Mouse (Mus musculus) mesoderm, embryonic 11.5 days (tissue): ENCODE data around the gene Cript.
A peak's percentile ranks its signal among the peaks of the same experiment; 100 is the strongest.

Experiments
- DNase-seq: peaks from one replicate; pipeline ENCODE4 v3.0.0-alpha.2; 2012; ENCODE audit warnings: low read depth, low spot score

The Cript gene

GRCm38 (mm10) chr17:87025269-87025949, at the start of gene Cript, which contains the start of gene Pigf:
Gene Cript (plus strand): TSS chr17:87025550.
Gene Pigf (minus strand): TSS chr17:87025406.
- peak; percentile 98 for DNase-seq

DNA sequence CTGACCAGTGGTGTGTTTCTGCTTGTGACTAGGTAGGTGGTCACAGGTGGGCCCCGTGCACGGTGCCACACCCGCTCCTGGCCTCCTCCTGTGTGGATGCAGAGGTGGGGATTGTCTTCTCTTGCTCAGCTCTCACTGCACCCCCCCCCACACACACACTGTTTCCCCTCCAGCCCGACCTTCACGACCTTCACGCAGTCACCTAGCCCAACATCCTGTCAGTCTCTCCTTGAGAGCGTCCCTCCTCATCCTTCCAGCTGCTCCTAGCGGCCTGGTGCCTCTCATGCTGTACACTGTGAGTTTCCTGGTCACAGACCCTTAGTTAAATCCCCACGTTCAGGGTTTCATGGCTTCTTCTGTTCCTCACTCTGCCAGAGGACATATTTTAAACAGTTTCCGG, 49.0 kb upstream of the Cript start:
- DNase-seq = no peak

DNA sequence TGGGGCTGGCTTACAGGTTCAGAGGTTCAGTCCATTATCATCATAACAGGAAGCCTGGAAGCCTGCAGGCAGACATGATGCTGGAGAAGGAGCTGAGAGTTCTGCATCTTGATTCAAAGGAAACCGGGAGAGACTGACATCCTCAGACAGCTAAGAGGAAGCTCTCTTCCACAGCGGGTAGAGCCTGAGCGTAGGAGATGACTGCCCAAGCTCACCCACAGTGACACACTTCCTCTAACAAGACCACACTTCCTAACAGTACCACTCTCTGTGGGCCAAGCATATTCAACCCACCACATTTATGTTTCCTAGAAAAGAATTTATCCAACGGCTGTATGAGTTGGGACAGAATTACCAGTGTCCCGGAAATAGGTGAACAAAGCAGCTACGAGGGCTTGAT, 46.9 kb upstream of the Cript start:
- no peak for DNase-seq

DNA sequence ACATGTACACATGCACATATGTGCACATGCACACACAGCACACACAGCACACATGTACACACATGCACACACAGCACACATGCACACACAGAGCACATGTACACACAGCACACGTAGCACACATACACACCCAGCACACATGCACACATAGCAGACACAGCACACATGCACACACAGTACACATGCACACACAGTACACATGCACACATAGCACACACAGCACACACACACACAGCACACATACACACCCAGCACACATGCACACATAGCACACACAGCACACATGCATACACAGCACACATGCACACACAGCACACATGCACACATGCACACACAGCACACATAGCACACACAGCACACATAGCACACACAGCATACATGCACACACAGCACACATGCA, 44.1 kb upstream of the Cript start:
- no peak for DNase-seq

DNA sequence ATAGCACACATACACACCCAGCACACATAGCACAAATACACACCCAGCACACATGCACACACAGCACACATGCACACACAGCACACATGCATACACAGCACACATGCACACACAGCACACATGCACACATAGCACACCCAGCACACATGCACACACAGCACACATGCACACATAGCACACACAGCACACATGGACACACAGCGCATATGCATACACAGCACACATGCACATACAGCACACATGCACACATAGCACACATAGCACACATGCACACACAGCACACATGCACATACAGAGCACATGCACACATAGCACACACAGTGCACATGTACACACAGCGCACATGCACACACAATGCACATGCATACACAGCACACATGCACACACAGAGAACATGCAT, 43.6 kb upstream of the Cript start:
- no peak for DNase-seq

GRCm38 (mm10) chr17:86982497-86982896, 42.9 kb upstream of the Cript start:
- no peak for DNase-seq

DNA sequence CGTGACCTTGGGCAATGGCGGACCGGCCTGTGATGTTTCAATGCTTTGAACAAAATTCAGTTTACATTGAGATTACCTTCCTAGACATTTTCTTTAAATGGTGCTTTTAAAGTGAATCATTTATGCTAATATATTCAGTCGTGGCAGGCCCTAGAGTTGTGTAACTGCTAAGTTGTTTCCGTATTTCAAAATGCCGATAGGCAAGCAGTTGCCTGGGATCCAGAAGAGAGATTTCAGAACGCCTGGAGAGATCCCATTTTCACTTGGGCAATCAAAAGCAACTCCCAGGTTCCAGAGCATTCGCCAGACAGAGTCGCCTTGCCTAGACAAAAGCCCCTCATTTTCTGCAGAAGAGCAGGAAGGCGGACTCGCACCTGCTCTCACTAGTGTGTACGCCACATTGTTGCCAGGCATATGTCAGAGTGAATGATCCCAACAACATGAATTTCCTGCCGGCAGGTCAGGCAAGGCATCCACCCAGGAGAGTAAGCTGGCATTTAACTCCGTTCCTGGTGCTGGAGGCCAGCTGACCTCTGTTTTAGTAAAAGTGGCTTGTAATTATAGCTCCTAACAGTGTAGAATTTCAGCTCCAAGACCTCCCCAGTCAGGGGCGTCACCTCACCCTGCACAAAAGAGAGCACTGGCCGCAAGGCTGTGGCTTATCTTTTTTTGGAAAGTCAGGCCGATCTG, 38.8 kb upstream of the Cript start:
- DNase-seq = peak; percentile 10

DNA sequence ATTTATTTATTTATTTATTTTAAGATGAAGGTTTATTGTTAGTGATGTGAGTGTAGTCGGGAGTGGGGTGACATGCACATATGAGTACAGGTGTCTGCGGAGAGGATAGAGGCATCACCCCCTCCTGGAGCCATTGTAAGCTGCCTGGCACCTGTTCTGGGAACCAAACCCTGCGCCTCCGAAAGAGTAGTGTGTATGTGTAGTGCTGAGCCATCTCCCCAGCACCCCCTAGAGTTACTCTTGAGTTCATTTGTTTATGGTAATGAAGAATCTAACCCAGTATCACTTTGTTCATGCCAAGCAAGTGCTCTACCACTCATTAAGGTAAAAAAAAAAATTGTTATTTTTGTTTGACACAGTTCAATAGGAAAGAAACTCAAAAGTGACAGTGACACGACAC, 37.2 kb upstream of the Cript start:
- DNase-seq = no peak

DNA sequence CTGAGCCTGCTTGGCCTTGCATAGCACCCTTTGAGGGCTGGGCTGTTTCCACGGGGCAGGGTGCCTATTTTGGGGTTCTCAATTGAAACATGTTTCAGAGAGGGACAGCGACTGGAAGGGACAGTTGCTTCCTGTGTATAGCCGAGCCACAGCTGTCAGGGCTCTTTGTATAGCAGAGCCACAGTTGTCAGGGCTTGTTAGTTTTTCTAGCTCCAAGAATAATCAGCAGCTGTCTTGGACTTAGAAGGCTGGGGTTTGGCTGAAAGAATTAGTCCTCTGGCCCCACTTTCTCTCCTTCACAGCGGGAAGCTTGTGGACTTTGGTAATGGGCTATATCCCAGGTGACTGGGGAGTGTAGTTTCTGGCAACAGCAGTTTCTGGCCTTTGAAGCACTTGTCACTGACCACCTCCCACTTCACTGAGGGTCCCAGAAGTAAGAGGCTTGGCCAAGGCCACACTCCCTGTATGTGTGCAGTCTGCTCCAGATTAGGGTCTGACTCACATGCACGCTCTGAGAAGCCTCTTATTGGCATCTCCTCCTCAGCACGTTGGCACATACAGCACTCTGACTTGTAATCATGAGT, 36.7 kb upstream of the Cript start:
- DNase-seq = no peak

DNA sequence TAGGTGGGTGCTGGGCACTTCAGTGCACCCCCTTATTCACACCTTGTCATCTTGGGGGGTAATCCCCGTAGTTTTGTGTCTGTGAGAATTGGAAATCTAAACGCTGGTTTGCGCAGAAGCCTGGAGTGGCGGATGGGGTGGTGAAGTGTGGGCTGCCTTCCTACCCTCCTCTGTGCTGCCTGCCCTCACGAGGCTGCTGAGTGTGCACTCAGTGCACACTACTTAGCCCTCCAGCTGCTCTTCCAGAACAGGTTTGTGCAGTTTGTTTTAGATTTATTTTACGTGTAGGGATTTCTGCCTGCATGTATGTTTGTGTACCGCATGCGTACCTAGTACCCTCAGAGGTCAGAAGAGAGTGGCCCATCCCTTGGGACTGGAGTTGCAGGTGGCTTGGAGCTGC, 34.0 kb upstream of the Cript start:
- no peak for DNase-seq

DNA sequence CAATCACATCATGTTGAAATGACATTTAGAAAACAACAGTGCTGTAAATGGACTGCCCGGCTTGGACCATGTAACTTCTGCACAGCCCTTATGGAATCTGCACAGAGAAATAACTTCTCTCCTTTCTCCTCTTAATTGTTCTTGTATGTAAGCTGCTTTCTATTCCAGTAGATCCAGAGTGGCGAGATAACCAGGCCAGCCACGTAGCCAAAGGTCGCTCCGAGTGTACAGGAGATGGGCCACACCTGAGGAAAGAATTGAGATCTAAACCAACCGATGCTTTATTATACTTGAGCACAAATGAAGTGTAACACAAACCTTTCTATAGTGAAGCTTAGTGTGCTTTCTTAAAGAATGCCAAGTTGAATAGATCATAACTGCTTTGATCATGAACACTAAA, 28.0 kb upstream of the Cript start:
- no peak for DNase-seq

DNA sequence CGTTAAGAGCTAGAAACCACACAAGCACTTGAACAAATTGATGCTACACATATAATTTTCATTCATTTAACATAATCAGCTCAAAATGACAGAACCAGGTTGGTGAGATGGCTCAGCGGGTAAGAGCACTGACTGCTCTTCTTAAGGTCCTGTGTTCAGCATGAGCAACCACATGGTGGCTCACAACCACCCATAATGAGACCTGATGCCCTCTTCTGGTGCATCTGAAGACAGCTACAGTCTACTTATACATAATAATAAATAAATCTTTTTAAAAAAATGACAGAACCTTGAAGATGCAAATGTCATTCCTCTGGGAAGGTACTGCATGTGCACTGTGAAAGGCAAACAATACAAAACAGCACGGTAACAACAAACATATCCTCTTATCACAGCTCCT, 16.4 kb upstream of the Cript start:
- no peak for DNase-seq

DNA sequence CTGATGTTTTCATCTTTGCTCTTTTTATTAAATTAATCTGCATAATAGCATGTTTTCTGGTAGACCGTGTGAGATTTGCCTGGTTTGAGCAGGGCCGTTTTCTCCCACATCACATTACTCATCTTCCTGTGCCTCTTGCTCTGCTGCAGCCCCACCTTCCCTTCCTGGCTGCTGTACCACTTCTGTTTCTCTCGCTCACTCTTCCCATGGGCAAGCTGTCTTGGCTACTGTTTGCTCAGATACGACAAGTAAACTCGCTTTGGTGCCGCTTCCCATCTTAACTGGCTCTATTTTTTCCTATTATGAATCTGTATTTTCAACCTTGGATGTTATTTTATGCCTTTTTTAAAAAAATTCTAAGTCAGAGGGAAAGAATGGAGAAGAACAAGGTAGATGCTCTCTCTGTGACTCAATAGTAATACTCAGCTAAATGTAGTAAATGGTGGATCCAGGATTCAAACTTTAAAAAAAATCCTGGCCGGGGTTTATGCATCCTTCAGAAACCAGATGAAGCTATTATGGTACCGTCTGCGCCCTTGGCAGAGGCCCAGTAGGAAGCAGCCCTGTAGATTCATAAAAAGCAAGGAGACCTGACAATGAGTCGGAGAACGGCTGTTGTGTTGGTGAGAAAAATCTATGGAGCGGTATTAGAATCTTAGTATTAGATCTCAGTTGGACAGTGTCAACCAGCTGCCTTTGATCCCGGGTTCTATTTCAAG, 13.9 kb upstream of the Cript start:
- DNase-seq = no peak

DNA sequence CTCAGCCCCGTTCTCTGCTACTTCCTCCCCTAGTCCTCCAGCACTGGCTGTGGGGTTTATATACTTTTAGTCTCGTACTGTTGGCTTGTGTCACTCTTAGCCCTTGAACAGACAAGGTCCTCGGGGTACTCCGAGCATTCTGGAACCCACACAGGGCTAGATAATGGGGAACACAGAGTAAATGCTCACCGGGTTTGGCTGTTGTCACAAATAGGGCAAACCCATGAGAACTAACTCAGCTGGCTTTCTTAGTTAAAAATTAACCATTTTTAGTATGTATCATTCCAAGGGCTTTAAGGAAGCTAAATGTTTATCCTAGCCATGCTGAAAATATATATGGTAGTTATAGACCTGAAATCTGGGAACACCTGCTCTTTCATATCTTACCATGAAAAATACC, 5.7 kb upstream of the Cript start:
- no peak for DNase-seq

DNA sequence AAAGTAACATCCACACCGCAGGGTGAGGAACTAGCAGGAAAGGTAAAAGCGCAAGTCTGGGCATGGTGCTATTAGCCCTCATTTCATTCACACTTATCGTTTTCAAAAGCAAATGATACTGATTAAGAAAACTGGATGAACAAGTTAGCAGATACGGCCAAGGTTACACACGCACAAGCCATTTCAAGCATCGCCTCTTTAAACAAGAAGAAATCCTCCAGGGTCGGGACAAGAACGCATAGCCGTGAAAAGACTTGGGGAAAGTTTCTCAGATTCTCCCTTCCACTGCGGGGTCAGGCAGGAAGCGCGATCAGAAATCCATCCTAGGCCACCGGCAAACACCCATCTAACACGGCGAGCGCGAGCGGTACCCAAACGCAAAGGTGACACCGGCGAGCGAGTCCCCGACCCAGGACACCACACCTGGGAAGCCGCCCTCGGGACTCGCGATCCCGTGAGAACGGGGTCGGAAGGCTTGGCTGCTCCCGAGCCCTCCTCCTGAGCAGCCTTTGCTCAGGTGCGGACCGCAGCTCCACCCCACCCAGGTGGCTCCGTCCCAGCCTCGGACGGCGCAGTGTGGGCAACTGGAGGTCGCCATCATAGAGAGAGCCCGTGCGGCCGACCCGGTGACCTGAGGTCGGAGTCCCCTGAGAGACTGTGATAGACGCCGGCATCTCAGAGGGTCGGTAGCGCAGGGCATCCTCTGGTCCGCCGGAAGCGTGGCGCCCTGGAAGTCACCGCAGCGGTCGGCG, 683 bp upstream of the Cript start:
- DNase-seq = no peak

DNA sequence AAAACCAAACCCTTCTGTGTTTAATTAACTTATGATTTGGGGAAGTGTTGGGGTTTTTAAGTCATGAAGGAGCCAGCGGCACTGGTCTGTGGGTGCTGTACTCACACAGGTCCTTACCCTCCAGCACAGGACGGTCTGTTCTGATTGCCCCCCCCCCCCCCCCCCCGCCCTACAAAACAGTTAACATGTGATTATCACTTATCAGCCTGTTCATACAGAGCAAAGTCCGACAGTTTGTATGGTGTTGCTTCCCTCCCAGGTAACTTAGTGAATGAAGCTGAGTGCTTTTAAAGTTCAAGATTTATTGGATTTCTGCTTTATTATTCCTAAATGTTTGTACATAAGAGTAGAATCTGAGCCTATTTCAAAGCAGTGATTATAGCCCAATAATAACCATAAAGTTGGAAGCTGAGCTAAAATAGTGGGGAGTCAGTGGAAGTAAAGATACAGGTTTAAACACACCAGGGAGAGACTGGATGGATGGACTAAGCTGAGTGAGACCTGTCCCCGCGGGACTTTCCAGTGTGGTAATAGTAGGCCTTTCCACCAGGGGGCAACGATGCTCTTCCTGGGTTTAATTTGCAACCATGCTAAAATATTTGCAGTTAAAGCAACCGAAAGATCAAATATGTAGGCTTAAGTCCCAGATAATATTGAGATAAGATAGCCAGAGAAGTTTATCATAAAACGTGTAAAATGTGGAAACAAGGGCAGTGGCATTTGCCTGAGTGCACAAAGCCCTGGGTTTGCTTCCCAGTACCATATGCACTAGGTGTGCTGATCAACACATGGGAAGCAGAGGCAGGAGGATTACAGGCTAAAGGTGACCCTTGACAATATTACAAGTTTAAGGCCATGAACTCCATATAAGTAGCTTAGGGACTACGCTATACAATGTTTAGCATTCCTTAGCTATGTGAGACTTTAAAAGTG, 11.1 kb downstream of the Cript start:
- DNase-seq = peak; percentile 52

DNA sequence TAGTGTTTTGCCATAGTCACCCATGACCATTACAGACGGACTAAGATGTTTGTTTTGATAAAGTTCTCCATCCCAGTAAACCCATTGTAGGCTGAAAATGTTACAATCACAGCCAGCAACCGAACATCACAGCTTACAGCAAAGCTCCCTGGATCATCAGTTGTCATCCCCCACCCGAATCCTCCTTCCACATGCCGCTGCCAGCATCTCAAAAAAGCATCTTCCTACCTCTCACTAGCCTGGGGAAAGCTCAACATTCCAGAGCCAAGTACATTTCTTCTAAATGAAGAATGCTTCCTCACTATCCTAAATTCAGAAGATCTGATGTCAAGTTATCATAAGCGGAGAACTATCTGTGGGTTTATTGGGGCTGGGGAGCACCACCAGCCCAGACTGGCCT, 13.1 kb downstream of the Cript start:
- no peak for DNase-seq

GRCm38 (mm10) chr17:87041739-87042138, 16.4 kb downstream of the Cript start:
- no peak for DNase-seq

DNA sequence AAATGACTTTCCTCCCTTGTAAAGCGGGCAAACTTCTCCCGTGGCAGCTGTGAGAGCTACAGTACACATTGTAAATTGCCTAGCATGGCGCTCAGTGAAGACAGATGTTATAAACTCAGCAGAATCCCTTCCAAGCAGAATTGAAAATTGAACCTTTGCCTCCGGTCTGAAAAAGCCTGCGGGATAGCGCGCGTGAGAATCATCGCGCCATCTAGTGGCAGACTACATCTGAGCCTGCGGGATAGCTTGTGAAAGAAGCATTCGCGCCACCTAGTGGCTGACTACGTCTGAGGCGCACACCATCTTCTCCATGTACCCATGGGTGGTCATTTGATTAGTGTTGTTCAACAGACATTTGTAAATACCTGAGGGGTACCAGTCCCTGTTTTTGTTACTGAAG, 19.0 kb downstream of the Cript start:
- DNase-seq = peak; percentile 97

DNA sequence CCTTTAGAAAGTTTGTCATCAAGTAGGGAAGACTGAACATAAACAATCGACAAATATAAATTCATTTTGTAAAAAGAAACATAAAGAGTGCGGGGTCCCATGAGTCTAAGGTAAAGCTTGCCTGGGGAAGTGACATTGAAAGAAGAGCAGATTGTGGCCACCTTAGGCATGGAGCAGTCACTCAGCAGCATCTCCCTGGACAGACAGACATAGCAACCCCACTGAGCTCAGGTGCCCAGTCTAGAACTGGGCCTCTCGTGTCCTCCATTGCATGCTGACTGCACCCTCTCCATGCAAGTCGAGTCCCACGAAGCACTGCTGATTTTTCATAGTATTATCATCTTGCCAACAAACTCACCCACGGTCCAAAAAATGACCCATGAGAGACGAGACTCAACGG, 19.4 kb downstream of the Cript start:
- no peak for DNase-seq

DNA sequence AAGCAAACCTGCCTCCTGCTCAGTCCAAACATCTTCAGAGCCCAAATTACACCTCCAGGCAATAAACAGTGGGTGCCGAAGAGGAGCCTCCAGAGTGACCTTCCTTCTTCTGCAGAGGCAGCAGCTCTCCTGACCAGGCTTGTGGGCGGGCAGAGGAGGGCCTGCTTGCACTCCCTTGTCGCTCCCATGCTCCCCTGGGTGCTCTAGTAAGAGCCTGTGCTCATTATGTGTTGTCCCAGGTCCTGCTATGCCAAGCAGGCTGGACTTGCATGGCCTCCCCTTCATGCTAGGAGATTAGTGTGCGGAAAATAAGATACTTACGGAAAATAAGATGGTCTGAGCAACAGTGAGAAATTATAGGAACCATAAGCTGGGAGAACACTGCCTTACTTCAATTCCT, 24.3 kb downstream of the Cript start:
- DNase-seq = no peak
